Mouse (Mus musculus): Measurements from ENCODE around the gene Pgc.

DNA sequence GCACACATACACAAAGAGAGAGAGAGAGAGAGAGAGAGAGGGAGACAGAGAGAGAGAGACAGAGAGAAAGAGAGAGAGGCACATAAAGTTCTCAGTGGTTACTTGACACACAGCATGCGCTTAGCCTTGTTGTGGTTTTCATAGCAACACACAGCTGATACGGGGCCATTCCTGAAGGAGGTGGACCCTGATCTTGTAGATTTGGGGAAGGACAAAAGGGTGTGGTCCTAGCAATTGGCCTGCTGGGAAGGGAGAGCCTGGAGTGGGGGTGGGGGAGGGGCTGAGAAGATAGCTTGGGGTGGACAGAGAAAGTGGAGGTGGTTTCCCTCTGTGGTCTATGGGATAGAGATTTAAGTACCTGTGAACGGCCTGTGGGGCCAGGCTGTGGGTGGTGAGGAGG is 16.6 kb upstream of the Pgc start:
- TF ChIP-seq CTCF (IDR thresholded peaks at IDR 0.05; ENCODE audit: low read depth, low read length), result no peak
- TF ChIP-seq POLR2A (IDR thresholded peaks at IDR 0.05; ENCODE audit: extremely low read depth, insufficient read depth, low read length), result no peak

Data from liver, adult 2 months (tissue).